Mouse (Mus musculus): ENCODE data around the gene Arl3.

DNA sequence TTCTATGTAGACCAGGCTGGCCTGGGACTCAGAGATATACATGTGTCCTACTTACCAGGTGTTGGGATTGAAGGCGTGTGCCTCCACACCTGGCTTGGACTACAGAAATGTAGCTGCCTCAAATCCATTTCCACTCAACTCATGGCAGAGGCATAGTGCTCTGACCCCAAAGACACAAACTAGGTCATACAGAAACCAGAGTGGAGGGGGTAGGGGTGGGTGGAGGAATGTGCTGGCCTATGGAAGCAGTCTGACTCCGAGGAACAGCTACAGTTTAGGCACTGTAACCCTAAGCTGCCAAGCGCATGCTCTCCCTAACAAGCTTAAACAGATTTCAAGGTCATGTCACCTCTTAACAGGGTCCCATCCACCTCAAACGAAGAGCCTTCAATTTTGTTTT is 9.4 kb downstream of the Arl3 start:
- TF ChIP-seq CTCF (IDR thresholded peaks at IDR 0.05; ENCODE audit: low read depth, low read length) (no peak), POLR2A (IDR thresholded peaks at IDR 0.05; ENCODE audit: borderline replicate concordance, low read depth, low read length) (no peak)
